Mouse (Mus musculus): ENCODE results near the gene Gripap1.

Gripap1 gene

GRCm38 (mm10) chrX:7867141-7867540 lies 77.6 kb downstream of the Gripap1 start:
- in situ Hi-C loops (cut with MboI) = no loop called here

GRCm38 (mm10) chrX:7868506-7868905 lies 78.9 kb downstream of the Gripap1 start:
- in situ Hi-C loops (cut with MboI) = no loop called here

- in situ Hi-C loops (cut with MboI) = no loop called here
Observed at GRCm38 (mm10) chrX:7869826-7870225, 80.3 kb downstream of the Gripap1 start.
